Mouse (Mus musculus) forebrain, embryonic 15.5 days (tissue): Measurements from ENCODE around the gene Cd47. TPM values are rescaled to one million over a fixed set of nuclear protein-coding genes. Genes with fewer than 3 reads are reported as not detected.

ENCODE experiments used
- ATAC-seq: fragments of 200-750 bp; cut with Nextera tagmentation; replicated peaks from 2 replicates; pipeline ENCODE4 v1.8.0; 2017; ENCODE audit warnings: mild to moderate bottlenecking, moderate TSS enrichment, moderate library complexity
- H3K27ac ChIP-seq: fragments of 300-500 bp; sonication (generic); replicated peaks from 2 replicates; pipeline ENCODE4 v1.5.1; 2015; ENCODE audit warnings: mild to moderate bottlenecking, inconsistent platforms
- H3K27me3 ChIP-seq: fragments of 300-500 bp; sonication (generic); 2 replicates; pipeline ENCODE4 v1.6.1; 2015; ENCODE audit warnings: inconsistent platforms
- H3K36me3 ChIP-seq: fragments of 300-500 bp; sonication (generic); 2 replicates; pipeline ENCODE4 v1.6.1; 2015; ENCODE audit warnings: mild to moderate bottlenecking, inconsistent platforms
- H3K4me1 ChIP-seq: fragments of 300-500 bp; sonication (generic); 2 replicates; pipeline ENCODE4 v1.6.1; 2015; ENCODE audit warnings: inconsistent platforms
- H3K4me2 ChIP-seq: fragments of 300-500 bp; sonication (generic); replicated peaks from 2 replicates; pipeline ENCODE4 v1.6.1; 2015; ENCODE audit warnings: mild to moderate bottlenecking, inconsistent platforms
- H3K4me3 ChIP-seq: fragments of 300-500 bp; sonication (generic); 2 replicates; pipeline ENCODE4 v1.5.1; 2015; ENCODE audit warnings: mild to moderate bottlenecking, inconsistent platforms
- H3K9ac ChIP-seq: fragments of 300-500 bp; sonication (generic); replicated peaks from 2 replicates; pipeline ENCODE4 v1.6.1; 2015; ENCODE audit warnings: mild to moderate bottlenecking, inconsistent platforms
- H3K9me3 ChIP-seq: fragments of 300-500 bp; sonication (generic); 2 replicates; pipeline ENCODE4 v1.6.1; 2016; ENCODE audit warnings: inconsistent platforms
- whole genome bisulfite sequencing: fragments of 180-500 bp; shearing (Covaris S2); methylation state at CpG from one replicate; pipeline ENCODE4 v1.1.7; 2015; ENCODE audit warnings: mixed read lengths; 5-methylcytosine and 5-hydroxymethylcytosine counted together
- polyA plus RNA-seq: library from polyadenylated mRNA; unstranded; fragments of >200 nt; fragmentation: Nextera tagmentation; extraction: Ambion mirVana; gene quantifications from 2 replicates; pipeline ENCODE4 v1.2.1, GENCODE M21; 2015

The Cd47 gene
- polyA plus RNA-seq, 1 experiment from 2014 or later: 123 TPM

DNA sequence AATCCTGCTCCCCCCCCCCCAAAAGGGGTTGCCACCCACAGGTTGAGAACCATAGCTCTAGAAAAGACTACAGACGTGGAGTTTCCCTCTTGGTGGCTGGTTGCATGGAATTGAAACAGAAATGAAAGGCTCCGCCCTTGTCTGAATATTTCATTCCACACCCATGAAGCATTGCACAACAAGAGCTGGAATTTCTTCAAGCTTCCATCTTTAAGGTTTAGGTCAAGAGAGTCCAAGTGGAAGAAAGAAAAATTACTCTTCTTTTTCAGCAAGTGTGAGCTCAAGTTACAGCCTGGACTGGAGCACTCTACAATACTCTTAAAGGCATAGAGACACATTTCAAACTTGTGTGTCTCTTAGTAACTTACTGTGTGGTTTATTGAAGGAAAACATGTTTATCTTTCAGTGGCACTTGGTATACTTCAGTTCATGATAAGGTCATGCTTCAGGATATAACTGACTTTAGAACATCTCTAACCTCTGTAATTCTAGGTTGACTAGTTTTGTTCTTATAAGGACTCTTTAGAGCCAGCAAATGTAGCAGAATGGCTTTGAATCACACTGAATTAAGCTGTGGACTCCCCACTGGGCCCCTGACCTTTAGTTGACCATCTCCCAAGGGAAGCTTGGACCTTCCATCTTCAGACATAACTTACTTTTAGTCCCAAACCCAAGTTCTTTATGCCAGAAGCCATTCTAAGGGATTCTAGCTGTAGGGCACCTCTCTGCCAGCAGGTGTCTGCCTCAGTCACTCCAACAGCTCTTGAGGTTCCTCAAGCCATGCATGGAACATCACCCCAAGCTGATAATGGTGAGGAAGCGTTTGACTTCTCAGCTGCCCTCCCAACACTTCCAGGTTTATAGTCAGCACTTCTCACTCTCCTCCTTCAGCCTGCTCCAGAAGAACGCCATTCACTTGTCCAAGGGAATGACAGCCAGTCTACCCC, 58.8 kb downstream of the Cd47 start:
- H3K27me3 ChIP-seq: no peaks in the 10 kb centered on the region
- H3K4me1 ChIP-seq: peaks cover 23% of the 10 kb centered on the region
- no peaks in the 10 kb centered on the region for H3K9me3 ChIP-seq
- ATAC-seq: no peak
- peak overlapping the region; percentile 65; the same call in 1 of the 2 replicates for H3K4me2 ChIP-seq
- no peak overlapping the region for H3K27ac ChIP-seq
- H3K36me3 ChIP-seq: peaks cover 4% of the 10 kb centered on the region; the same call in 1 of the 2 replicates
- H3K9ac ChIP-seq: no peak overlapping the region
- 83% methylated on average over 4 of the region's 4 CpGs for WGBS
- H3K4me3 ChIP-seq: no peak overlapping the region

DNA sequence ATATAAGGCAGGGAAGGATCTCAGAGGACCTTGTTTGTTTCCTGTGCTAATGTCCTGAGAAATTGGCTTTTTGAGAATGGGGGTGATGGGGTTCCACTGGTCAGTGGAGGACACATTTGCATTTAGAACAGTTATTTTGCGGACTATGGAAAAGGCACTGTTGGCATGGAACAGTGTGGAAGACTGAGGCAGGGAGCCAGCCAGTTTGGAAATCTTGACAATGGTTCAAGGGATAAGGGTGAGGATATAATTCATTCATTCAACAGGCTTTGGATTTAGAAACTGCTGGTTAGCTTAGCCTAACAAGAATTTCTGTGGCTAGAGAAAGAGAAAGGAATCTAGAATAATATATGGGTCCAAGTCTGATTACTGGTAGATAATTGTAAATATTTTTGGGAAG, 61.7 kb downstream of the Cd47 start:
- Histone ChIP-seq H3K4me3 (no peak overlapping the region), H3K27ac (no peak overlapping the region), H3K4me1 (peaks cover 17% of the 10 kb centered on the region), H3K36me3 (peaks cover 4% of the 10 kb centered on the region; the same call in 1 of the 2 replicates), H3K4me2 (no peak overlapping the region), H3K9ac (no peak overlapping the region), H3K27me3 (no peaks in the 10 kb centered on the region), H3K9me3 (no peaks in the 10 kb centered on the region)
- no peak for ATAC-seq
- 100% methylated on average over 1 of the region's 1 CpGs for WGBS

DNA sequence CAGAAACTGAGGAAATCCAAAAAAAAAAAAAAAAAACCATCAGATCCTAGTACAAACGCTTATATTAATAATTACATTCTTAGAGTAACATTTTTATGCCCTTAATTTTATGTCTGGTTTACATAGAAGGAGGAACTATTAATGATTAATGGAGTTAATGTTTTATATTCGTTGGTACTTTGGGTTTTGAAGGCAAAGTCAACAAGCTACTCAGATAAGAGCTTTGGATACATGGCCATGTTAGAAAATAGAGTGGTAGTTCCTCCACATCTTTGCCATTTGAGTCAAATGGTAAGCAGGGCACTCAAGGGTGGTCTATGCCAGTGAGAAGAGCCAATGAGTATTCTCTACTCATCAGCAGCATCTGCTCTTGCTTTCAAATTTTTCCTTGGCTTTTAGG, 66.3 kb downstream of the Cd47 start:
- no peak overlapping the region for H3K9ac ChIP-seq
- no peak overlapping the region for H3K27ac ChIP-seq
- WGBS: 93% methylated on average over 2 of the region's 2 CpGs
- peaks cover 14% of the 10 kb centered on the region for H3K36me3 ChIP-seq
- no peak overlapping the region for H3K4me3 ChIP-seq
- H3K27me3 ChIP-seq: no peaks in the 10 kb centered on the region
- no peak for ATAC-seq
- H3K4me2 ChIP-seq: no peak overlapping the region
- no peaks in the 10 kb centered on the region for H3K4me1 ChIP-seq
- H3K9me3 ChIP-seq: no peaks in the 10 kb centered on the region

DNA sequence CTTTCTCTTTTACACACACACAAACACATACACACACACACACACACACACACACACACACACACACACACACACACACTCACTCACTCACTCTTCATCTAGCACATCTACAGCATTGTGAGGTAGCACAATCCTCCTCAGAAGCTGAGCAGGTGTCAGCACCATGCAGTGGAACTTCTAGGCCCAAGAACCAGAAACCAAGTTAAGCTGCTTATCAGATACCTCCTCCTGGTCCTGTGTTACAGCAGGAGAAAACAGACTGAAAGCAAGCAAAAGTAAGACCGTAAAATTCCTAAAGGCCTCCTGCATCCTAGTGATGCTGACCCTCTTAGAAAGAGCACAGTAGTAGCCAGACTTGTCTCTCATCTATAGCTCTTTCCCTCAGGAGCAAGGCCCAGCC, 67.9 kb downstream of the Cd47 start:
- ATAC-seq: no peak
- H3K36me3 ChIP-seq: peaks cover 14% of the 10 kb centered on the region
- 100% methylated on average over 1 of the region's 1 CpGs for WGBS
- H3K9me3 ChIP-seq: no peaks in the 10 kb centered on the region
- no peak overlapping the region for H3K4me2 ChIP-seq
- no peaks in the 10 kb centered on the region for H3K27me3 ChIP-seq
- H3K9ac ChIP-seq: no peak overlapping the region
- H3K27ac ChIP-seq: no peak overlapping the region
- H3K4me1 ChIP-seq: no peaks in the 10 kb centered on the region
- no peak overlapping the region for H3K4me3 ChIP-seq

DNA sequence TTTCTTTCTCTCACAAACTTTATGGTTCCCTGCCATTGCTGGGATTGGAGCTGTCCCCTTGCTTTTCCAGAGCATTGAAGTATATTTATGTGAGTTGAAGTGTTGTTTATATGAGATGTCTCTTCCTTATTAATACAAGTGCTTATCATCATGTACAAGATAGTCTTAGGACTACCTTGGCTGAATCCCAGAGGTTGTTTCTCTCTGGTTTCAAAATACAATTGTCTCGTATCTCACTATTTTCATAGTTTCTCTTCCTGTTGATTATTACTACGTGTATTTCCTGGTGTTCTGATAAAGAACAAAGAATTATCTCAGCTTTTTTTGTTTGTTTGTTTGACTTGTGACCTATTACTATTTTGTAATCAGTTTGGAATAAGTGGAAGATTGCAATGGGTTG, 73.6 kb downstream of the Cd47 start:
- no peak for ATAC-seq
- Histone ChIP-seq H3K4me3 (no peak overlapping the region), H3K36me3 (peaks cover 6% of the 10 kb centered on the region; the same call in 1 of the 2 replicates), H3K27me3 (no peaks in the 10 kb centered on the region), H3K27ac (no peak overlapping the region), H3K4me1 (no peaks in the 10 kb centered on the region), H3K9ac (no peak overlapping the region), H3K9me3 (no peaks in the 10 kb centered on the region), H3K4me2 (no peak overlapping the region)
- 88% methylated on average over 2 of the region's 2 CpGs for WGBS

DNA sequence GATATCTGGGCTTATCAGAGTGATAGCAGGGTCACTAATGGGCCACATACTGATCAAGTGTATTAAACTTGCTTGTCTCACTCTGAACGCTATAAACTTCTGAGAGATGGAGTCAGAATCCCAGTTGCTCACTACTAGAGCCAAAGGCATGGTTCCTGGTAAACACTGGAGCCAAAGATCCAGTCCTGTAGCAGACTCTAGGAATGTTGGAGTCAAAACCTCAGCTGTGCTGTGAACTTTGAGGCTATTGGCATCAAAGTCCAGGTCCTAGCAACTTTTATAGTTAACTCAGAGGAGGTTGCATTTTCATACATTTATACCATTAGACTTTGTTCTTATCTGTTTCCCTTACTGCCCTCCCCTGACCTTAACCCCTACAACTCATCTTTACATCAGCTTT, 74.2 kb downstream of the Cd47 start:
- no peaks in the 10 kb centered on the region for H3K9me3 ChIP-seq
- H3K4me1 ChIP-seq: no peaks in the 10 kb centered on the region
- H3K36me3 ChIP-seq: 0 out of 2 replicates have a peak, but pooled peaks cover under 1% of the 10 kb centered on the region
- H3K4me3 ChIP-seq: no peak overlapping the region
- H3K4me2 ChIP-seq: no peak overlapping the region
- ATAC-seq: no peak
- no peak overlapping the region for H3K27ac ChIP-seq
- H3K27me3 ChIP-seq: no peaks in the 10 kb centered on the region
- WGBS: 90% methylated on average over 1 of the region's 1 CpGs
- H3K9ac ChIP-seq: no peak overlapping the region

DNA sequence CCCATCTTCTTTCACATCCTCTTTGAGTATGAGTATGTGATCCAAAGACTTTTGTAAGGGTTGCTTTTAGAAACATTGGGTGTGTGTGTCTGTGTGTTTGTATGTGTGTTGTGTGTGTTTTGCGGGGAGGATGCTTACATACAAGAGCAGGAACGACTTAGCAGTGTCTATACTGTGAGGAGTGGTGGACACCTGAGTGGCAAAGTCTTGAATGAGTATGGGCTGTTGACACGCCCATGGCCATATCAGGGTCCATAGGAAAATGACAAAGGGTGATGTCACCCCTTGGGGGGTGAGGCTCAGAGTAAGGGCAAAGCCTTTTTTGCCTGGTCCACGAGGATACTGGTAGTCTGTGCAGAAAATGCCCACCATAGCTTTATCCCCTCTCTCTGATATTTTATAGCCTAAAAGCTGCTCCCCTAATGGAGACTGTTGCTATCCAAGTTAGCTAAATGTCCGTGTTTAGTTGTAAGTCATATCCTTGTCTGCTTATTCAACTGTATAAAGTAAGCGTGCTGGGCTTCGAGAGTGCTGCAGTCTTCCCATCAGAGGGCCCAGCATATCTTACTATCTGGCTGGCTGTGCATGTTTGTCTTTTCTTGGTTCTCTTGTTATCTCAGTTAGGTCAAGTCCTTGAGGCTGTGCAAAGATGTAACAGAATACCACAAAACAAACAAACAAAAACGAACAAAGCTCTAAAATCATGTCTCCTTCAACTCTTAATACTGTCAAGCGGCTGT, 76.1 kb downstream of the Cd47 start:
- H3K9me3 ChIP-seq: no peaks in the 10 kb centered on the region
- ATAC-seq: no peak
- no peaks in the 10 kb centered on the region for H3K4me1 ChIP-seq
- WGBS: 92% methylated on average over 9 of the region's 9 CpGs
- H3K36me3 ChIP-seq: no peaks in the 10 kb centered on the region
- no peak overlapping the region for H3K27ac ChIP-seq
- no peak overlapping the region for H3K4me3 ChIP-seq
- H3K4me2 ChIP-seq: no peak overlapping the region
- H3K9ac ChIP-seq: no peak overlapping the region
- no peaks in the 10 kb centered on the region for H3K27me3 ChIP-seq

DNA sequence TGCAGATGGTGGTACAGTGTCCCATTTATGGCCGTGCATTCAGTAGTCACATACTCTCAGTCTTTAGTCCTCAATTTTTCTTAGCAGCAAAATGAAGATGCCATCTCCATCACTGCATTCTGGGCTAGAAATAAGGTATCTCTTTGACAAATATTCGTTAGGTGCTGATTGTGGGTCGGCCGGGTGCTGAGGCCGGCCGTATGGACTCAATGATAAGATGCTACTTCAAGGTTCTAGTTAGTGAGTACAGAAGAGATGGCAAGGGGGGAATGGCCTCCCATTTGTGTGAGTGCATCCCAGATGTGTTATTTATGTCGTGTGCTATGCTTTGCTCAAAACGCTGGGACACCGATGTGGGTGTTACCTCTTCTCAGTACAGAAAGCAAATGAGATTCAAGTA, 76.9 kb downstream of the Cd47 start:
- Histone ChIP-seq H3K4me1 (no peaks in the 10 kb centered on the region), H3K4me2 (no peak overlapping the region), H3K27ac (no peak overlapping the region), H3K27me3 (no peaks in the 10 kb centered on the region), H3K36me3 (no peaks in the 10 kb centered on the region), H3K9me3 (no peaks in the 10 kb centered on the region), H3K4me3 (no peak overlapping the region), H3K9ac (no peak overlapping the region)
- 96% methylated on average over 9 of the region's 9 CpGs for WGBS
- no peak for ATAC-seq

DNA sequence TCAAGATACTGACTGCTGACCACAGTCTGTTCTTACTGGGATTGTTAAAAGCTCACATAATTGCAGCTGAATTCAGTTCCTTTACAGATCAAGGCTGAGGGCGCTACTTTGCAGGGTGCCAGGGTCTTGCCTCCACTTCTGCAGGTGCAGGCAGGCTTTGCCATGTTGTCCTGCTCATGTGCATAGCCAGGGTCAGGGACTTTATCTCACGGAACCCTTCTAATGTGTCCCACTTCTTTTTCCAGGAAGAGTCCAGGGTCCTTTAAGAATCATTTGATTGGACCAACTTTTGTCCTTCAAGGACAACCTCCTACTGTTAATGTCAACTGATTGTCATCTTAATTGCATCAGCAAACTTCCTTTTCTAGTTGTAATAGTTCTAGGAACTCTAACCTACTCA, 77.7 kb downstream of the Cd47 start:
- Histone ChIP-seq H3K36me3 (no peaks in the 10 kb centered on the region), H3K4me3 (no peak overlapping the region), H3K4me2 (no peak overlapping the region), H3K9ac (no peak overlapping the region), H3K4me1 (no peaks in the 10 kb centered on the region), H3K9me3 (no peaks in the 10 kb centered on the region), H3K27ac (no peak overlapping the region), H3K27me3 (no peaks in the 10 kb centered on the region)
- no peak for ATAC-seq
- 89% methylated on average over 2 of the region's 2 CpGs for WGBS

DNA sequence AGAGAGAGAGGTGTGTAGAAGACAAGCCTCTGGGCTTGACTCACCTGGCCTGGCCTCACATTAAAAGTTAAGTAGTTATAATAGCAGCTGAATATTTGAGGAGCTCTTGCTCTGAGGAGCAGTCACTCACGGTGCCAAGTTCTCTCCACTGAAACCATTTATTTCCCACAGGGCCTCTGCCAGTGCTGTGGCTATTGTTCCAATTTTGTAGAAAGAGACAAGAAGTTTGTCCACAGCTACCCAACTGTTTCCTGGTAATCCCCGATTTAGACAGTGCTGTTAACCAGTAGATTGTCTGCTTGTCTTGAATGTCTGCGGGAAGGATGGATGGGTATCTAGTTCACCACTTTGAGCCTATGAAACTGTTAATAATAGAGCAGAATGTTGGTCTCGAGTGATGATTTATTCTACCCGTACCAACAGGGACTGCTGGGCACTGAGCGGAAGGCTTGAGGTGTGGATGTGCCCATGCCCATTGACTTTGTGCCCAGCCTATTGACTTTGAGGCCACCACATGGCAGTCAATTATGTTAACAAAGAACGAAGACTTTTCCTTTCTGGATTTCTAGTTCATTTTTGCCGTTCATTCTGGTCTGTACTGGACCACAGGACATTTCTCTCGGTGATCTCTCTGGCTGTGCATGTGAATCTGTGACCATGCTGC, 86.2 kb downstream of the Cd47 start:
- no peaks in the 10 kb centered on the region for H3K9me3 ChIP-seq
- no peak for ATAC-seq
- 0 out of 2 replicates have a peak, but pooled peaks cover 2% of the 10 kb centered on the region for H3K36me3 ChIP-seq
- WGBS: 92% methylated on average over 9 of the region's 9 CpGs
- H3K9ac ChIP-seq: no peak overlapping the region
- no peaks in the 10 kb centered on the region for H3K4me1 ChIP-seq
- no peaks in the 10 kb centered on the region for H3K27me3 ChIP-seq
- no peak overlapping the region for H3K4me3 ChIP-seq
- no peak overlapping the region for H3K4me2 ChIP-seq
- H3K27ac ChIP-seq: no peak overlapping the region

DNA sequence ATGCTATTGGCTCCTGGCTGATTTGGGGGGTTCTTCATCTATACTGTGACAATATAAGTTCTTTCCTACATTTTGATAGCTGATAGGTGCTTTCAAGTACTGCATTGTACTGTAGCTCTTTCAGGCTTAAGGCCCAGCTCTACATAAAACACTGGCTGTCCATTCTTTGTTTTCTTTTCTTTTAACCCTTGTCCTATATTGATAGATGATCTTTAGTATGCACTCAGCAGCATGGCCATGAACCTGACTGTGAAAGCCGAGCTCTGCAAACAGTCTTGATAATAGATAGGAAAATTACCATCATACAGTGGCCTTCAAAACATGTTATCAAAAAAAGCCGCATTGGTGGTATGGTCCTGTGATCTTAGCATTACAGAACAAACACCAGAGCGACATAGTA, 87.0 kb downstream of the Cd47 start:
- H3K27ac ChIP-seq: no peak overlapping the region
- H3K27me3 ChIP-seq: no peaks in the 10 kb centered on the region
- 89% methylated on average over 3 of the region's 3 CpGs for whole genome bisulfite sequencing
- H3K9me3 ChIP-seq: no peaks in the 10 kb centered on the region
- no peak for ATAC-seq
- H3K4me3 ChIP-seq: no peak overlapping the region
- no peaks in the 10 kb centered on the region for H3K4me1 ChIP-seq
- H3K9ac ChIP-seq: no peak overlapping the region
- H3K4me2 ChIP-seq: no peak overlapping the region
- H3K36me3 ChIP-seq: 0 out of 2 replicates have a peak, but pooled peaks cover 2% of the 10 kb centered on the region
